Mouse (Mus musculus) stomach, embryonic 16.5 days (tissue): ENCODE data around the gene Ccn1. TPM values are rescaled to one million over a fixed set of nuclear protein-coding genes. Genes with fewer than 3 reads are reported as not detected.
A peak's percentile ranks its signal among the peaks of the same experiment; 100 is the strongest.

Experiments
- ATAC-seq: fragments of 200-750 bp; cut with Nextera tagmentation; 2 replicates; pipeline ENCODE4 v1.8.0; 2017; ENCODE audit warnings: moderate number of reproducible peaks, moderate TSS enrichment; ENCODE audit not compliant: insufficient read depth, low FRiP score
- H3K27ac ChIP-seq: fragments of 300-500 bp; sonication (generic); 2 replicates; pipeline ENCODE4 v1.5.1; 2014; ENCODE audit warnings: low read length
- H3K27me3 ChIP-seq: fragments of 300-500 bp; sonication (generic); 2 replicates; pipeline ENCODE4 v1.6.1; 2014; ENCODE audit warnings: low read length, control low read depth, mixed read lengths; ENCODE audit not compliant: control insufficient read depth, insufficient read depth
- H3K36me3 ChIP-seq: fragments of 300-500 bp; sonication (generic); 2 replicates; pipeline ENCODE4 v1.6.1; 2014; ENCODE audit warnings: low read length; ENCODE audit not compliant: control insufficient read depth, insufficient read depth
- H3K4me1 ChIP-seq: fragments of 300-500 bp; sonication (generic); 2 replicates; pipeline ENCODE4 v1.6.1; 2014; ENCODE audit warnings: low read length, control low read depth, mixed read lengths; ENCODE audit not compliant: control insufficient read depth, insufficient read depth
- H3K4me2 ChIP-seq: fragments of 300-500 bp; sonication (generic); 2 replicates; pipeline ENCODE4 v1.6.1; 2014; ENCODE audit warnings: low read depth, low read length, mixed read lengths
- H3K4me3 ChIP-seq: fragments of 300-500 bp; sonication (generic); replicated peaks from 2 replicates; pipeline ENCODE4 v1.5.1; 2014; ENCODE audit warnings: mild to moderate bottlenecking, low read length
- H3K9ac ChIP-seq: fragments of 300-500 bp; sonication (generic); 2 replicates; pipeline ENCODE4 v1.6.1; 2014; ENCODE audit warnings: low read length
- H3K9me3 ChIP-seq: fragments of 300-500 bp; sonication (generic); replicated peaks from 2 replicates; pipeline ENCODE4 v1.6.1; 2016; ENCODE audit warnings: low read length, control low read depth; ENCODE audit not compliant: control insufficient read depth
- WGBS: fragments of 180-500 bp; shearing (Covaris S2); extraction: QIAGEN DNeasy Blood & Tissue Kit; methylation state at CpG from one replicate; pipeline ENCODE4 v1.1.7; 2014; 5-methylcytosine and 5-hydroxymethylcytosine counted together
- polyA plus RNA-seq: library from polyadenylated mRNA; unstranded; fragments of >200 nt; fragmentation: Nextera tagmentation; extraction: Ambion mirVana; gene quantifications from 2 replicates; pipeline ENCODE4 v1.2.1, GENCODE M21; 2015

The Ccn1 gene
- polyA plus RNA-seq, 1 experiment from 2014 or later, result 52.6 TPM

DNA sequence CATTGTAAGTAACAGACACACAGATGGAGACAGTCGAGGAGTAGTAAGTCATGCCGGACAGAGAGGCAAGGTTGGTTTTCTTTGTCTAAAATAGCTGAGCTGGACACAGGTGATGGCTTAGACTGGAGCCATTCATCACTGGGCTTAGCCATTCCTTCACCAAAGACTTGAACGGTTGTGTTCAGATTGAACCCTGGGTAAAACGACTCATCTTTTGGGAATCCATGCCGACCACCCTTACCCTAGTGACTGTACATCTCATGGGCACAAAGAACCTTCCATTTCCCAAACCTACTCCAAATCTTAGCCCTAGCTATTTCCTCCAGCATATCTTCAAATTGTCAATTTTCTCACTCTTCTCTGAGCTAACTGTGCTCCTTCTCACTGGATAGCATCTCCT is 30.9 kb upstream of the Ccn1 start:
- Histone ChIP-seq H3K9me3 (no peaks in the 10 kb centered on the region), H3K27ac (no peak overlapping the region), H3K36me3 (no peaks in the 10 kb centered on the region), H3K4me2 (no peak overlapping the region), H3K9ac (no peak overlapping the region), H3K4me1 (0 out of 2 replicates have a peak, but pooled peaks cover 4% of the 10 kb centered on the region), H3K27me3 (no peaks in the 10 kb centered on the region), H3K4me3 (no peak overlapping the region)
- WGBS, result 89% methylated on average over 5 of the region's 5 CpGs
- no peak for ATAC-seq

DNA sequence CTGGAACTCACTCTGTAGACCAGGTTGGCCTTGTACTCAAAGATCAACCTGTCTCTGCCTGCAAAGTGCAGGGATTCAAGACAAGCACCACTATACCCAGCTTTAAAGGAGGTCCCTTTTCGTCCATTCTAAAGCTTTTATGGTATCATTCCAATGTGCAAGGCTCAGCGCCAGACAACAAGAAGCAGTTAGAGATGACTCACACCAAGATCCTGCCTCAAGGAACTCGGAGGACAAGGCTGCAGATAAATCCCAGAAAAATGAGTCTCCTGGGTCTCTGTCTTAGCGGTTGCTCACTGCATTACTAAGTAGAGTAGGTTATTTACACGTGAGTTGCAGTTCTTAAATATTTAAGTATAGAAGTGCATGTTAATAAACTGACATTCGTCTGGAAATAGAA is 26.4 kb upstream of the Ccn1 start:
- H3K27me3 ChIP-seq, result no peaks in the 10 kb centered on the region
- H3K9me3 ChIP-seq, result no peaks in the 10 kb centered on the region
- no peak overlapping the region for H3K9ac ChIP-seq
- H3K4me1 ChIP-seq, result no peaks in the 10 kb centered on the region
- H3K4me3 ChIP-seq, result no peak overlapping the region
- no peak overlapping the region for H3K4me2 ChIP-seq
- no peak for ATAC-seq
- WGBS, result 75% methylated on average over 6 of the region's 6 CpGs
- H3K36me3 ChIP-seq, result no peaks in the 10 kb centered on the region
- no peak overlapping the region for H3K27ac ChIP-seq

DNA sequence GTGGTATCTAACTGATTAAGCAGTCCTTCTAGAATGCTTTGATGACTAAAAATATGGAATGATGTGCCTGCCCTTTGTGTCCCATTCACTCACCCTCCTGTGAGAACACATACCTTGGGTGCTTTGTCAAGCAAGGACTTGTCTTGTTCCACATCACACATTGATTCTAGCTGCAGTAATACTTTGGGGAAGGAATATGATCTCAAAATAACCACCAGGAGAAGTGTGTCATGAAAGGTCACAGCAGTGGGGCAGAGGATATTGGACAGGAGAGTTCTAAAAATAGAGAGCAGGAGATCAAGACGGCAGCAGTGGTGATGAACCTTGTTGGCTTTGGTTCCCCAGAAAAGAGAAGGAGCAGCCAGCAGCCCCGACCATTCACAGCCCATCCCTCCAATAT is 25.0 kb upstream of the Ccn1 start:
- Histone ChIP-seq H3K27me3 (no peaks in the 10 kb centered on the region), H3K27ac (no peak overlapping the region), H3K9me3 (no peaks in the 10 kb centered on the region), H3K4me3 (no peak overlapping the region), H3K36me3 (no peaks in the 10 kb centered on the region), H3K4me2 (no peak overlapping the region), H3K4me1 (no peaks in the 10 kb centered on the region), H3K9ac (no peak overlapping the region)
- no peak for ATAC-seq
- WGBS, result 65% methylated on average over 2 of the region's 2 CpGs

DNA sequence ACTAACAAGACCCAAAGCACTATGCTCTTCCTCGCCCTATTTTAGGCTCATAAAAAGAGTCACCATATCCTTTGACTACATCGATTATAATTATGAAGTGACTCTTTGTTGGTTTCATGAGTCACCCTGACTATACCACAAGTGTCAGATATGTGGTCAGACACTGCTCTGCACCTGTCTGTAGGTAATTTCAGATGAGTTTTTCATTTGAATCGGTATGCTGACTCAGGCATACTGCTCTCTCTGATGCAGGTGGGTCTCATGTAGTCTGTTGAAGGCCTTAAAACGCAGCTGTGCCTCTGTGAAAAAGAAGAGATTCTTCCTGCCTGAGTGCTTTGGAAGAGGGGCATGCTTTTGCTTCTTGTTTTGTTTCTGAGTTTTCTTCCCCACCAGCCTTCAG is 16.6 kb upstream of the Ccn1 start:
- H3K27ac ChIP-seq, result no peak overlapping the region
- H3K4me3 ChIP-seq, result no peak overlapping the region
- H3K4me2 ChIP-seq, result no peak overlapping the region
- H3K27me3 ChIP-seq, result no peaks in the 10 kb centered on the region
- no peaks in the 10 kb centered on the region for H3K9me3 ChIP-seq
- no peak overlapping the region for H3K9ac ChIP-seq
- H3K4me1 ChIP-seq, result no peaks in the 10 kb centered on the region
- 94% methylated on average over 4 of the region's 4 CpGs for WGBS
- H3K36me3 ChIP-seq, result no peaks in the 10 kb centered on the region
- no peak for ATAC-seq

DNA sequence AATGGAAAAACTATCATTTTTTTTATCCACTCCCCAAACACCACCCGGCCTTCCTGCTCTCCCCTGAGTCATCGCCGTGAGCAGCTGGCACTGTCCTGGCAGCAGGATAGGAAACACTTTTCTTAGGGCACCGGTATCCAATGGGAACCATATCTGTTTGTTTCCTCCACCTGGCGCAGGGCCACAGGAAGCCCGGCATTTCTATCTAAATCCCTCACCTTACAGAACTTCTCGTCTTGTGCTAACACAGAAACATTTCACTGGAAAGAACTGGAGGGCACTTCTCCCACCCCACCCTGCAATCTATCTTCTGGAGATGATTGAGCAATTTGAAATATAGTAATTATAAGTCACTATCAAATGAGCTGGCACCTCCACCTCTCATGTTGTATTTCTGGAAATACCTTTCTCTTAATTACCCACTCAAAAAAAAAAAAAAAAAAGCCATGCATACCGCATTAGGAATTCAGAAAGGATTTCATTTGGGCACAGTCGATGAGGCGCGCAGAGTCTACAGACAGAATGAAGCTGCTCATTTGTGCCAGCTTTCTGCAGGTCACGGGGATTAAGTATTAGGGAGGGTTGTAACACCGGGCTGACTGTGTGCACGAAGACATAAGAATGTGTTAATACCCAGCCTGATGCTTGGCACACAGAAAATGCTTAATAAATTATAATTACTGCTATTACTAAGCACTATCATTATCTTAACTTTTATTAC is 7.4 kb upstream of the Ccn1 start:
- no peaks in the 10 kb centered on the region for H3K27me3 ChIP-seq
- no peaks in the 10 kb centered on the region for H3K36me3 ChIP-seq
- no peak overlapping the region for H3K27ac ChIP-seq
- no peak overlapping the region for H3K4me3 ChIP-seq
- peaks cover 6% of the 10 kb centered on the region; the same call in 1 of the 2 replicates for H3K4me1 ChIP-seq
- H3K9ac ChIP-seq, result no peak overlapping the region
- WGBS, result 65% methylated on average over 14 of the region's 14 CpGs
- no peak overlapping the region for H3K4me2 ChIP-seq
- no peak for ATAC-seq
- H3K9me3 ChIP-seq, result no peaks in the 10 kb centered on the region

DNA sequence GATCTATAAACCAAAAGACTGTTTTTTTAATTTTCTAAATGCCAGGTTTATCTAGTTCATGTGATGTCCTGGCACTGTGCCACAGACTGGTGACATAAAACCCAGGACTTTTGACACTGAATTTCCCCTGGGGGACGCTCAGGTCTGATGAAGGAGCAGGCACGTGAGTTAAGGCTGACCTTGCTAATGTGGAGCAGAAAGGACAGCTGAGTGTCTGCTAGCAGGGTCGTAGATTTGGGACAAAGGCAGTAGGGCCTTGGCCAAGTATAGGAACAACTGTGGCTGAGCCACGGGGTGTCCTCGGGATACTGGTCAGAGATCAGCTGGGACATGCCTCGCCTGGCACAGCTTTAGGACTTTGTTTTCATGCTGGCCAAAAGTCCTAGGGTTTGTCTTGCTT is 5.2 kb upstream of the Ccn1 start:
- Histone ChIP-seq H3K36me3 (no peaks in the 10 kb centered on the region), H3K4me1 (peaks cover 6% of the 10 kb centered on the region; the same call in 1 of the 2 replicates), H3K4me3 (no peak overlapping the region), H3K27ac (no peak overlapping the region), H3K27me3 (no peaks in the 10 kb centered on the region; the same call in 1 of the 2 replicates), H3K9ac (no peak overlapping the region), H3K9me3 (no peaks in the 10 kb centered on the region), H3K4me2 (no peak overlapping the region)
- no peak for ATAC-seq
- WGBS, result 81% methylated on average over 6 of the region's 6 CpGs

DNA sequence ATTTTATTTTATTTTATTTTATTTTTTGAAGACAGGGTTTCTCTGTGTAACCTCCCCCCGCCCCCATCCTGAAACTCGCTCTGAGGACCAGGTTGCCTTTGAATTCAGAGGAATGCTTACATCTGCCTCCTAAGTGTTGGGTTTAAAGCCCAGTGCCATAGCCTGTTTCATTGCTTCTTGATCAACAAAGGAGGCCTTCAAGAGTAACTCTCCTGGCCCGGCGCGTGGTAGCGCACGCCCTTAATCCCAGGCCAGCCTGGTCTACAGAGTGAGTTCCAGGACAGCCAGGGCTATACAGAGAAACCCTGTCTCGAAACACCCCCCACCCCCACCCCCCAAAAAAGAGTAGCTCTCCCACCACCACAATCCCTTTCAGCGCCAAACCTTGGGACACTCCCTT is 4.2 kb upstream of the Ccn1 start:
- 82% methylated on average over 9 of the region's 9 CpGs for WGBS
- Histone ChIP-seq H3K36me3 (no peaks in the 10 kb centered on the region), H3K4me2 (peak overlapping the region; percentile 86), H3K9me3 (no peaks in the 10 kb centered on the region), H3K4me3 (peak overlapping the region; percentile 64), H3K9ac (peak overlapping the region; percentile 88; the same call in 1 of the 2 replicates), H3K27ac (peak overlapping the region; percentile 95), H3K27me3 (no peaks in the 10 kb centered on the region; the same call in 1 of the 2 replicates), H3K4me1 (peaks cover 6% of the 10 kb centered on the region; the same call in 1 of the 2 replicates)
- ATAC-seq, result no peak

DNA sequence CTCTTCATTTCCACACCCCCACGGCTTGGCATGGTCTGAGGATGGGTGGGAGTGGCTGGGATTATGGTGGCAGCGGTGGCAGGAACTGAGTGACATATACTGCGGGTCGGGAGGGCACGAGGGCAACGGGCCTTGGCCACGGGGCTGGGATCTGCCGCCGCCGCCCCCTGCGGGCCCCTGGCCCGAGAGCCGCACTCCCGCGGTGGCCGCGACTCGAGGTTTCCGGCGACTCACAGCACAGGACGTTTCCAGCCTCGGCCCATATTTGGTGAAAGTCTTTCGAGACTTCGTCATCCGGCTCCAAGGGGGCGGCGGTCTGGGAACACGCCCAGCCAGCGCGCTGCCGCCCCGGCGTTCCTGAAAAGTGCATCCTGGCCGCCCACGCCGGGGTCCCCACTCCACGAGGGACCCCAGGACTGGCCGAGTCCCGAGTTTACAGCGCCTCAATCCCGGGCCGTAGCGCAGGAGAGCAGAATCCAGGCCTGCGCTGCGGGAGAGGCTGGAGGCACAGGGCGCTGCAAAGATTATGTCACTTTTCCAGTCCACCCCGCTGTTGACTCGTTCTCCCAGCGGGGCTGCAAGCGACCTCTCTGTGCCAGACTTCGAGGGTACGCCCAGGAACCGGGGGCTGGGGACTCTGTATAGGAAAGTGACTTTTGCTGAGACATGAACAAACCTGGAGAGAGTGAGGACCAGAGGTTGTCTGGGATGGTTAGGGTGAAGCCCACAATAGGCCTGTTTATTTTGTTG is 3.6 kb upstream of the Ccn1 start:
- Histone ChIP-seq H3K9ac (peak overlapping the region; percentile 88), H3K4me2 (peak overlapping the region; percentile 86), H3K4me1 (peaks cover 9% of the 10 kb centered on the region), H3K27me3 (no peaks in the 10 kb centered on the region; the same call in 1 of the 2 replicates), H3K4me3 (peak overlapping the region; percentile 64), H3K36me3 (no peaks in the 10 kb centered on the region), H3K27ac (peak overlapping the region; percentile 95), H3K9me3 (no peaks in the 10 kb centered on the region)
- peak; percentile 66 for ATAC-seq
- 1% methylated on average over 53 of the region's 53 CpGs for WGBS
